Mouse (Mus musculus): ENCODE data around the gene Pogk. TPM values are rescaled to one million over a fixed set of nuclear protein-coding genes. Genes with fewer than 3 reads are reported as not detected.

Gene Pogk
- total and polyA plus RNA-seq, 3 experiments: 11.5 to 14.1 TPM; not detected in 1

GRCm38 (mm10) chr1:166342060-166342459, 67.6 kb downstream of the Pogk start:
- H3K4me1 ChIP-seq (ENCODE audit: control insufficient read depth in 1 of 2, insufficient read depth in 2 of 2, low read length in 2 of 2): no peaks in the 10 kb centered on the region
- H3K79me2 ChIP-seq (ENCODE audit: control insufficient read depth, insufficient read depth, low read length, poor library complexity): no peaks in the 10 kb centered on the region
- no peak overlapping the region for H3K9ac ChIP-seq (ENCODE audit: control insufficient read depth, low read depth, low read length, poor library complexity, severe bottlenecking)
- no peaks in the 10 kb centered on the region for H3K36me3 ChIP-seq (ENCODE audit: control insufficient read depth in 1 of 2, insufficient read depth in 2 of 2, low read length in 2 of 2)
- DNase-seq (ENCODE audit: low read depth, low spot score): no peak
- TF ChIP-seq BHLHE40 (IDR thresholded peaks at IDR 0.05; ENCODE audit: borderline replicate concordance, low read depth, low read length) (no peak), ZC3H11A (IDR thresholded peaks at IDR 0.05; ENCODE audit: low read depth, low read length) (no peak), RAD21 (IDR thresholded peaks at IDR 0.05; ENCODE audit: low read depth, low read length) (no peak), MXI1 (IDR thresholded peaks at IDR 0.05; ENCODE audit: low read depth, low read length) (no peak)
- no peak overlapping the region for H3K27ac ChIP-seq (ENCODE audit: control insufficient read depth, low read depth, low read length)
- H3K9me3 ChIP-seq (replicated peaks; ENCODE audit: insufficient read depth, low read length): no peaks in the 10 kb centered on the region
- H3K4me3 ChIP-seq (ENCODE audit: control insufficient read depth in 1 of 2, insufficient read depth in 1 of 2, low read depth in 2 of 2, low read length in 2 of 2): no peak overlapping the region
- peaks cover 0 to 2% of the 10 kb centered on the region in 2 experiments; a peak in 2 of 4 replicates for H3K27me3 ChIP-seq (ENCODE audit: control insufficient read depth in 1 of 2, insufficient read depth in 2 of 2, low read length in 2 of 2)

- H3K36me3 ChIP-seq (ENCODE audit: control insufficient read depth in 1 of 2, insufficient read depth in 2 of 2, low read length in 2 of 2): no peaks in the 10 kb centered on the region
- no peak overlapping the region for H3K9ac ChIP-seq (ENCODE audit: control insufficient read depth, low read depth, low read length, poor library complexity, severe bottlenecking)
- no peaks in the 10 kb centered on the region for H3K79me2 ChIP-seq (ENCODE audit: control insufficient read depth, insufficient read depth, low read length, poor library complexity)
- DNase-seq (ENCODE audit: low read depth, low spot score): no peak
- peaks cover 0 to 2% of the 10 kb centered on the region in 2 experiments; a peak in 2 of 4 replicates for H3K27me3 ChIP-seq (ENCODE audit: control insufficient read depth in 1 of 2, insufficient read depth in 2 of 2, low read length in 2 of 2)
- no peak for TF ChIP-seq KAT2A (conservative IDR thresholded peaks at IDR 0.05; ENCODE audit: low read depth, low read length)
- no peak for TF ChIP-seq MYC (IDR thresholded peaks at IDR 0.05; ENCODE audit: low read depth, low read length)
- no peak for TF ChIP-seq CHD1 (IDR thresholded peaks at IDR 0.05; ENCODE audit: low read depth, low read length)
- no peak for TF ChIP-seq TCF12 (IDR thresholded peaks at IDR 0.05; ENCODE audit: low read depth, low read length)
- no peak for TF ChIP-seq RCOR1 (IDR thresholded peaks at IDR 0.05; ENCODE audit: low read depth, low read length)
- TF ChIP-seq ZMIZ1 (IDR thresholded peaks at IDR 0.05; ENCODE audit: low read depth, low read length): no peak
- no peak for TF ChIP-seq MEF2A (IDR thresholded peaks at IDR 0.05; ENCODE audit: extremely low read depth, insufficient replicate concordance, low read depth, low read length, poor library complexity, severe bottlenecking)
- TF ChIP-seq GATA1 (IDR thresholded peaks at IDR 0.05; ENCODE audit: low read depth, low read length): no peak
- no peak for TF ChIP-seq RAD21 (IDR thresholded peaks at IDR 0.05; ENCODE audit: low read depth, low read length)
- TF ChIP-seq MAZ (IDR thresholded peaks at IDR 0.05; ENCODE audit: low read depth, low read length): no peak
- TF ChIP-seq NELFE (IDR thresholded peaks at IDR 0.05; ENCODE audit: low read depth, low read length): no peak
- TF ChIP-seq CTCF (IDR thresholded peaks at IDR 0.05 in 2 of 3, conservative IDR thresholded peaks at IDR 0.05 in 1 of 3; ENCODE audit: control insufficient read depth in 1 of 3, insufficient read depth in 1 of 3, low read depth in 2 of 3, low read length in 3 of 3, poor library complexity in 1 of 3, severe bottlenecking in 1 of 3): no peak
- TF ChIP-seq ZKSCAN1 (IDR thresholded peaks at IDR 0.05; ENCODE audit: low read depth, low read length): no peak
- TF ChIP-seq MAFK (IDR thresholded peaks at IDR 0.05; ENCODE audit: borderline replicate concordance, low read depth, low read length): no peak
- TF ChIP-seq CHD2 (IDR thresholded peaks at IDR 0.05; ENCODE audit: low read length): no peak
- no peak for TF ChIP-seq EP300 (IDR thresholded peaks at IDR 0.05; ENCODE audit: low read depth in 1 of 2, low read length in 2 of 2)
- TF ChIP-seq USF1 (IDR thresholded peaks at IDR 0.05; ENCODE audit: low read depth, low read length): no peak
- TF ChIP-seq TAL1 (IDR thresholded peaks at IDR 0.05; ENCODE audit: low read length): no peak
- H3K4me3 ChIP-seq (ENCODE audit: control insufficient read depth in 1 of 2, insufficient read depth in 1 of 2, low read depth in 2 of 2, low read length in 2 of 2): no peak overlapping the region
- no peak overlapping the region for H3K27ac ChIP-seq (ENCODE audit: control insufficient read depth, low read depth, low read length)
- H3K9me3 ChIP-seq (replicated peaks; ENCODE audit: insufficient read depth, low read length): no peaks in the 10 kb centered on the region
- H3K4me1 ChIP-seq (ENCODE audit: control insufficient read depth in 1 of 2, insufficient read depth in 2 of 2, low read length in 2 of 2): no peaks in the 10 kb centered on the region
These were observed 70.6 kb downstream of the Pogk start for GRCm38 (mm10) chr1:166339110-166339509.

Other genes with a start within 250 kb of the Pogk start
- gene Mael, start 171.1 kb downstream of the Pogk start, total RNA-seq (2012; rRNA removed): not detected in 2 replicates
- gene Mael, start 171.1 kb downstream of the Pogk start, polyA plus RNA-seq (2012; ENCODE audit: insufficient read depth in 1 of 2, insufficient read length in 2 of 2, low read depth in 1 of 2, low replicate concordance in 2 of 2, missing spikeins in 1 of 2): not detected
- not detected in 2 replicates for gene Ildr2, start 155.7 kb downstream of the Pogk start, total RNA-seq (2012; rRNA removed)
- not detected for gene Ildr2, start 155.7 kb downstream of the Pogk start, polyA plus RNA-seq (2012; ENCODE audit: insufficient read depth in 1 of 2, insufficient read length in 2 of 2, low read depth in 1 of 2, low replicate concordance in 2 of 2, missing spikeins in 1 of 2)
- gene Tada1, start 30.8 kb downstream of the Pogk start, total RNA-seq (2012; rRNA removed): 34.0 and 36.8 TPM in 2 replicates
- gene Tada1, start 30.8 kb downstream of the Pogk start, polyA plus RNA-seq (2012; ENCODE audit: insufficient read depth in 1 of 2, insufficient read length in 2 of 2, low read depth in 1 of 2, low replicate concordance in 2 of 2, missing spikeins in 1 of 2): 10 to 100 TPM in 1 of 2 experiments, not detected in 1; 36.7 TPM
- not detected in 2 replicates for gene Gm4846, start 87.7 kb upstream of the Pogk start, total RNA-seq (2012; rRNA removed)
- gene Gm4846, start 87.7 kb upstream of the Pogk start, polyA plus RNA-seq (2012; ENCODE audit: insufficient read depth in 1 of 2, insufficient read length in 2 of 2, low read depth in 1 of 2, low replicate concordance in 2 of 2, missing spikeins in 1 of 2): not detected
- not detected in 2 replicates for gene Gm4847, start 237.8 kb upstream of the Pogk start, total RNA-seq (2012; rRNA removed)
- under 1 TPM in 1 of 2 experiments, not detected in 1; 0.03 TPM for gene Gm4847, start 237.8 kb upstream of the Pogk start, polyA plus RNA-seq (2012; ENCODE audit: insufficient read depth in 1 of 2, insufficient read length in 2 of 2, low read depth in 1 of 2, low replicate concordance in 2 of 2, missing spikeins in 1 of 2)